ENCODE assay signal across 8 mouse cellular contexts in genomic region chr11:8662706-8663429, GRCm38 (mm10). TPM values are rescaled to one million over a fixed set of nuclear protein-coding genes. Genes with fewer than 3 reads are reported as not detected.
DNase-seq lines count a peak whose midpoint lies in the region; ATAC-seq and TF ChIP-seq lines count a peak whose summit lies in the region.

No protein-coding gene starts in this region.

- peak overlapping the region; percentile 69 for H3K27ac ChIP-seq in layer of hippocampus, adult 2 months
- H3K27ac ChIP-seq in forebrain, embryonic 12.5 days: no peak overlapping the region

- no peak for ATAC-seq in forebrain, embryonic 12.5 days (ENCODE audit: low FRiP score)
- 0 out of 2 replicates have a peak, but pooled peaks have one; percentile 17 for ATAC-seq in megakaryocyte progenitor cell, adult 5-6 weeks (replicated peaks; ENCODE audit: poor library complexity)
- no peak for ATAC-seq in erythroblast, adult 5-6 weeks (replicated peaks; ENCODE audit: low FRiP score, poor library complexity, severe bottlenecking)
- ATAC-seq in inflammation-experienced regulatory T-cells, adult 6 months: no peak

- peaks cover 25% of the 10 kb centered on the region for H3K4me1 ChIP-seq in forebrain, embryonic 12.5 days

- peak overlapping the region; percentile 79 for H3K4me3 ChIP-seq in layer of hippocampus, adult 2 months
- H3K4me3 ChIP-seq in forebrain, embryonic 12.5 days (replicated peaks): peak overlapping the region; percentile 58

- TF ChIP-seq CTCF in layer of hippocampus, adult 2 months (conservative IDR thresholded peaks at IDR 0.05): no peak

- H3K4me2 ChIP-seq in forebrain, embryonic 12.5 days: peak overlapping the region; percentile 92

- no peaks in the 10 kb centered on the region for H3K9me3 ChIP-seq in forebrain, embryonic 12.5 days

- no peak for DNase-seq in layer of hippocampus, adult 2 months (ENCODE audit: low spot score in 2 of 2)
- DNase-seq in layer of hippocampus, adult 18-20 months (ENCODE audit: low spot score in 2 of 2): no peak
- DNase-seq in kidney, postnatal 10 days: peak; percentile 74
- DNase-seq in layer of hippocampus, adult 9-11 months: no peak

- 32% methylated on average over 4 of the region's 4 CpGs for WGBS in forebrain, embryonic 12.5 days

- no peaks in the 10 kb centered on the region for H3K36me3 ChIP-seq in forebrain, embryonic 12.5 days (replicated peaks)

- H3K27me3 ChIP-seq in forebrain, embryonic 12.5 days: peaks cover 20% of the 10 kb centered on the region

- H3K9ac ChIP-seq in forebrain, embryonic 12.5 days: peak overlapping the region; percentile 77; the same call in 1 of the 2 replicates

RNA-seq across cellular contexts. Expression of gene Tns3, which starts 1.5 kb away (rescaled TPM):
- 10 to 100 TPM; 49.2 to 53.1 TPM for total RNA-seq in layer of hippocampus, adult 2 months (2021)
- total RNA-seq in layer of hippocampus, adult 18-20 months (2021): 10 to 100 TPM; 53.9 to 56.4 TPM
- 10.2 and 11.4 TPM in 2 replicates for polyA plus RNA-seq in forebrain, embryonic 12.5 days (2016; fragmentation: Nextera tagmentation; extraction: Ambion mirVana)
- total RNA-seq in megakaryocyte progenitor cell, adult 5-6 weeks (2015): 20.8 and 27.0 TPM in 2 replicates
- total RNA-seq in megakaryocyte progenitor cell, adult 5-6 weeks (2017): 11.5 and 11.7 TPM in 2 replicates
- total RNA-seq in erythroblast, adult 5-6 weeks (2015; ENCODE audit: low replicate concordance): 3.7 and 5.6 TPM in 2 replicates
- 2.2 and 4.8 TPM in 2 replicates for total RNA-seq in erythroblast, adult 5-6 weeks (2017; ENCODE audit: low replicate concordance)
- under 1 TPM in 1 of 3 experiments, not detected in 2; 0.26 TPM for polyA plus RNA-seq in inflammation-experienced regulatory T-cells, adult 6 months (2017; shearing (Covaris generic))
